Mouse (Mus musculus) stomach, embryonic 15.5 days (tissue): ENCODE data around the gene Mettl25. TPM values are rescaled to one million over a fixed set of nuclear protein-coding genes. Genes with fewer than 3 reads are reported as not detected.
A peak's percentile ranks its signal among the peaks of the same experiment; 100 is the strongest.

Source experiments
- ATAC-seq: fragments of 200-750 bp; cut with Nextera tagmentation; 2 replicates; pipeline ENCODE4 v1.8.0; 2017; ENCODE audit warnings: low read depth, moderate number of reproducible peaks, moderate TSS enrichment; ENCODE audit not compliant: insufficient read depth, low FRiP score
- H3K27ac ChIP-seq: fragments of 300-500 bp; sonication (generic); 2 replicates; pipeline ENCODE4 v1.5.1; 2015; ENCODE audit warnings: mild to moderate bottlenecking, inconsistent platforms
- H3K27me3 ChIP-seq: fragments of 300-500 bp; sonication (generic); replicated peaks from 2 replicates; pipeline ENCODE4 v1.6.1; 2015; ENCODE audit warnings: inconsistent platforms
- H3K36me3 ChIP-seq: fragments of 300-500 bp; sonication (generic); 2 replicates; pipeline ENCODE4 v1.6.1; 2015; ENCODE audit warnings: inconsistent platforms
- H3K4me1 ChIP-seq: fragments of 300-500 bp; sonication (generic); 2 replicates; pipeline ENCODE4 v1.6.1; 2015; ENCODE audit warnings: inconsistent platforms
- H3K4me2 ChIP-seq: fragments of 300-500 bp; sonication (generic); 2 replicates; pipeline ENCODE4 v1.6.1; 2015; ENCODE audit warnings: mild to moderate bottlenecking, inconsistent platforms
- H3K4me3 ChIP-seq: fragments of 300-500 bp; sonication (generic); replicated peaks from 2 replicates; pipeline ENCODE4 v1.5.1; 2015; ENCODE audit warnings: inconsistent platforms
- H3K9ac ChIP-seq: fragments of 300-500 bp; sonication (generic); 2 replicates; pipeline ENCODE4 v1.6.1; 2015; ENCODE audit warnings: inconsistent platforms
- H3K9me3 ChIP-seq: fragments of 300-500 bp; sonication (generic); 2 replicates; pipeline ENCODE4 v1.6.1; 2016; ENCODE audit warnings: inconsistent platforms
- WGBS: fragments of 180-500 bp; shearing (Covaris S2); methylation state at CpG from one replicate; pipeline ENCODE4 v1.1.7; 2015; 5-methylcytosine and 5-hydroxymethylcytosine counted together
- polyA plus RNA-seq: library from polyadenylated mRNA; unstranded; fragments of >200 nt; fragmentation: Nextera tagmentation; extraction: Ambion mirVana; gene quantifications from 2 replicates; pipeline ENCODE4 v1.2.1, GENCODE M21; 2015

The Mettl25 gene
- 12.6 and 13.5 TPM in 2 replicates for polyA plus RNA-seq

- peak within 1 kb of the TSS; percentile 91 for H3K4me3 ChIP-seq
- peak; percentile 97 for ATAC-seq
- peaks cover 21% of the 10 kb centered on the region for H3K36me3 ChIP-seq
- under 1% methylated on average over 90 of the region's 90 CpGs for WGBS
- peak within 1 kb of the TSS; percentile 53 for H3K4me2 ChIP-seq
- H3K4me1 ChIP-seq: peaks cover 3% of the 10 kb centered on the region; the same call in 1 of the 2 replicates
- H3K27ac ChIP-seq: peak within 1 kb of the TSS; percentile 97
- H3K9ac ChIP-seq: peak within 1 kb of the TSS; percentile 79
- no peaks in the 10 kb centered on the region for H3K9me3 ChIP-seq
- no peaks in the 10 kb centered on the region for H3K27me3 ChIP-seq
These were observed at the start of gene Mettl25, which contains the start of gene Ccdc59 for GRCm38 (mm10) chr10:105840928-105841888. TSS of gene Mettl25 (minus strand) at chr10:105841380. TSS of gene Ccdc59 (plus strand) at chr10:105841067.

GRCm38 (mm10) chr10:105867312-105867711, 26.1 kb upstream of the Mettl25 start:
- no peak overlapping the region for H3K4me3 ChIP-seq
- WGBS: 49% methylated on average over 4 of the region's 4 CpGs

GRCm38 (mm10) chr10:105851136-105851535, 10.0 kb upstream of the Mettl25 start:
- Histone ChIP-seq H3K27ac (no peak overlapping the region), H3K36me3 (peaks cover 16% of the 10 kb centered on the region), H3K4me1 (no peaks in the 10 kb centered on the region), H3K4me3 (no peak overlapping the region), H3K4me2 (no peak overlapping the region), H3K9ac (no peak overlapping the region), H3K9me3 (no peaks in the 10 kb centered on the region), H3K27me3 (no peaks in the 10 kb centered on the region)
- no peak for ATAC-seq
- WGBS: 75% methylated on average over 4 of the region's 4 CpGs

More at GRCm38 (mm10) chr10:105867312-105867711, 26.1 kb upstream of the Mettl25 start:
- Histone ChIP-seq H3K36me3 (no peaks in the 10 kb centered on the region), H3K27me3 (no peaks in the 10 kb centered on the region), H3K9me3 (no peaks in the 10 kb centered on the region), H3K9ac (no peak overlapping the region), H3K27ac (no peak overlapping the region), H3K4me1 (no peaks in the 10 kb centered on the region), H3K4me2 (no peak overlapping the region)
- no peak for ATAC-seq

GRCm38 (mm10) chr10:105850286-105850685, 9.1 kb upstream of the Mettl25 start:
- no peak for ATAC-seq
- no peak overlapping the region for H3K27ac ChIP-seq
- H3K36me3 ChIP-seq: peaks cover 23% of the 10 kb centered on the region
- no peaks in the 10 kb centered on the region for H3K27me3 ChIP-seq
- H3K4me1 ChIP-seq: no peaks in the 10 kb centered on the region
- no peaks in the 10 kb centered on the region for H3K9me3 ChIP-seq
- no peak overlapping the region for H3K4me3 ChIP-seq
- H3K9ac ChIP-seq: no peak overlapping the region
- H3K4me2 ChIP-seq: no peak overlapping the region
- WGBS: 83% methylated on average over 5 of the region's 5 CpGs

- Histone ChIP-seq H3K27me3 (no peaks in the 10 kb centered on the region), H3K4me1 (peaks cover 3% of the 10 kb centered on the region; the same call in 1 of the 2 replicates), H3K27ac (no peak overlapping the region), H3K9ac (no peak overlapping the region), H3K36me3 (peaks cover 25% of the 10 kb centered on the region), H3K4me3 (no peak overlapping the region), H3K9me3 (no peaks in the 10 kb centered on the region), H3K4me2 (peak overlapping the region; percentile 53)
- ATAC-seq: no peak
- WGBS: 78% methylated on average over 7 of the region's 7 CpGs
These were observed 1.4 kb upstream of the Mettl25 start for GRCm38 (mm10) chr10:105842574-105842973.

GRCm38 (mm10) chr10:105834627-105835228, 6.5 kb downstream of the Mettl25 start:
- no peak; the same call in 1 of the 2 replicates for ATAC-seq
- H3K4me1 ChIP-seq: no peaks in the 10 kb centered on the region
- no peak overlapping the region for H3K9ac ChIP-seq
- no peak overlapping the region for H3K4me3 ChIP-seq
- H3K4me2 ChIP-seq: no peak overlapping the region
- no peak overlapping the region for H3K27ac ChIP-seq
- H3K9me3 ChIP-seq: no peaks in the 10 kb centered on the region
- H3K36me3 ChIP-seq: no peaks in the 10 kb centered on the region
- no peaks in the 10 kb centered on the region for H3K27me3 ChIP-seq
- WGBS: 66% methylated on average over 10 of the region's 10 CpGs

GRCm38 (mm10) chr10:105806259-105807010, 34.7 kb downstream of the Mettl25 start:
- Histone ChIP-seq H3K27ac (no peak overlapping the region), H3K27me3 (no peaks in the 10 kb centered on the region), H3K4me1 (no peaks in the 10 kb centered on the region), H3K9ac (no peak overlapping the region), H3K4me3 (no peak overlapping the region), H3K9me3 (no peaks in the 10 kb centered on the region), H3K36me3 (no peaks in the 10 kb centered on the region), H3K4me2 (no peak overlapping the region)
- ATAC-seq: no peak
- WGBS: 68% methylated on average over 7 of the region's 7 CpGs

GRCm38 (mm10) chr10:105803461-105803860, 37.7 kb downstream of the Mettl25 start:
- Histone ChIP-seq H3K4me3 (no peak overlapping the region), H3K9ac (no peak overlapping the region), H3K36me3 (no peaks in the 10 kb centered on the region), H3K27ac (no peak overlapping the region), H3K4me1 (no peaks in the 10 kb centered on the region), H3K9me3 (no peaks in the 10 kb centered on the region), H3K27me3 (no peaks in the 10 kb centered on the region), H3K4me2 (no peak overlapping the region)
- WGBS: 77% methylated on average over 2 of the region's 2 CpGs
- ATAC-seq: no peak

- H3K27ac ChIP-seq: no peak overlapping the region
- H3K4me1 ChIP-seq: no peaks in the 10 kb centered on the region
- no peak overlapping the region for H3K4me3 ChIP-seq
- ATAC-seq: no peak
- no peaks in the 10 kb centered on the region for H3K36me3 ChIP-seq
- H3K27me3 ChIP-seq: no peaks in the 10 kb centered on the region
- no peaks in the 10 kb centered on the region for H3K9me3 ChIP-seq
- WGBS: 93% methylated on average over 6 of the region's 6 CpGs
- H3K4me2 ChIP-seq: no peak overlapping the region
- no peak overlapping the region for H3K9ac ChIP-seq
These were observed 39.0 kb downstream of the Mettl25 start for GRCm38 (mm10) chr10:105802132-105802531.

- Histone ChIP-seq H3K36me3 (no peaks in the 10 kb centered on the region), H3K4me1 (no peaks in the 10 kb centered on the region), H3K4me3 (no peak overlapping the region), H3K9me3 (no peaks in the 10 kb centered on the region), H3K27ac (no peak overlapping the region), H3K9ac (no peak overlapping the region), H3K27me3 (no peaks in the 10 kb centered on the region), H3K4me2 (no peak overlapping the region)
- 57% methylated on average over 6 of the region's 6 CpGs for WGBS
- ATAC-seq: 0 out of 2 replicates have a peak, but pooled peaks have one; percentile 22
These were observed 40.0 kb downstream of the Mettl25 start for GRCm38 (mm10) chr10:105801147-105801546.

- Histone ChIP-seq H3K36me3 (no peaks in the 10 kb centered on the region), H3K9me3 (no peaks in the 10 kb centered on the region), H3K4me1 (no peaks in the 10 kb centered on the region), H3K4me2 (no peak overlapping the region), H3K27me3 (no peaks in the 10 kb centered on the region), H3K4me3 (no peak overlapping the region), H3K9ac (no peak overlapping the region), H3K27ac (no peak overlapping the region)
- WGBS: 44% methylated on average over 8 of the region's 8 CpGs
- ATAC-seq: 0 out of 2 replicates have a peak, but pooled peaks have one; percentile 24
These were observed 43.8 kb downstream of the Mettl25 start for GRCm38 (mm10) chr10:105797250-105797924.
